Mouse (Mus musculus) heart, adult 2 months (tissue): ENCODE measurements around the gene Gnat1. TPM values are rescaled to one million over a fixed set of nuclear protein-coding genes. Genes with fewer than 3 reads are reported as not detected.
A peak's percentile ranks its signal among the peaks of the same experiment; 100 is the strongest.

ENCODE experiments used
- DNase-seq, 2 experiments: peaks; one replicate each; pipeline ENCODE4 v3.0.0; 2021
- H3K27ac ChIP-seq: fragments of 200-600 bp; 2 replicates; pipeline ENCODE4 v1.8.1; 2022
- H3K27me3 ChIP-seq: fragments of 200-500 bp; 2 replicates; pipeline ENCODE4 v1.6.1; 2012; ENCODE audit warnings: mild to moderate bottlenecking, low read length, inconsistent platforms, mixed read lengths; ENCODE audit not compliant: control insufficient read depth, insufficient read depth
- H3K36me3 ChIP-seq: fragments of 200-500 bp; 2 replicates; pipeline ENCODE4 v1.6.1; 2012; ENCODE audit warnings: low read length, inconsistent platforms; ENCODE audit not compliant: control insufficient read depth, insufficient read depth
- H3K4me1 ChIP-seq: fragments of 200-500 bp; 2 replicates; pipeline ENCODE4 v1.6.1; 2011; ENCODE audit warnings: low read length; ENCODE audit not compliant: control insufficient read depth, insufficient read depth
- H3K4me3 ChIP-seq: fragments of 200-600 bp; 2 replicates; pipeline ENCODE4 v1.8.1; 2022
- H3K79me2 ChIP-seq: fragments of 200-500 bp; replicated peaks from 2 replicates; pipeline ENCODE4 v1.6.1; 2012; ENCODE audit warnings: mild to moderate bottlenecking, inconsistent platforms, low read length, moderate library complexity, mixed read lengths; ENCODE audit not compliant: control insufficient read depth, insufficient read depth
- H3K9ac ChIP-seq: fragments of 200-500 bp; 2 replicates; pipeline ENCODE4 v1.6.1; 2012; ENCODE audit warnings: low read depth, mild to moderate bottlenecking, control low read depth, inconsistent platforms, low read length, mixed read lengths
- CTCF ChIP-seq: fragments of 200-600 bp; IDR thresholded peaks from 2 replicates; pipeline ENCODE4 v1.8.1; 2022; ENCODE audit warnings: antibody characterized with exemption, mild to moderate bottlenecking, moderate library complexity
- EP300 ChIP-seq: fragments of 200-500 bp; IDR thresholded peaks from 2 replicates; pipeline ENCODE4 v1.6.1; 2011; ENCODE audit warnings: low read depth, low read length, control low read depth; ENCODE audit not compliant: insufficient read depth
- POLR2A ChIP-seq: fragments of 200-500 bp; IDR thresholded peaks from 2 replicates; pipeline ENCODE4 v1.6.1; 2011; ENCODE audit warnings: mild to moderate bottlenecking, low read depth, low read length, control low read depth; ENCODE audit not compliant: insufficient read depth
- WGBS: fragments of 180-500 bp; shearing (Covaris S2); methylation state at CpG from one replicate; pipeline ENCODE4 v1.1.7; 2018; 5-methylcytosine and 5-hydroxymethylcytosine counted together
- intact Hi-C: fragments of 180-260 bp; cut with DNase I; formaldehyde crosslinking; loops from one replicate; pipeline ENCODE4 v1.15.1; 2025
- polyA plus RNA-seq: library from polyadenylated mRNA; depleted of rRNA; stranded (reverse); fragments of >200 nt; gene quantifications from 2 replicates; pipeline ENCODE4 v1.2.3, GENCODE M21; 2012
- total RNA-seq, 2 experiments: library from RNA; stranded (reverse); gene quantifications; 2 replicates each; pipeline ENCODE4 v1.2.3; 2021

The Gnat1 gene
- total and polyA plus RNA-seq, 3 experiments = not detected

DNA sequence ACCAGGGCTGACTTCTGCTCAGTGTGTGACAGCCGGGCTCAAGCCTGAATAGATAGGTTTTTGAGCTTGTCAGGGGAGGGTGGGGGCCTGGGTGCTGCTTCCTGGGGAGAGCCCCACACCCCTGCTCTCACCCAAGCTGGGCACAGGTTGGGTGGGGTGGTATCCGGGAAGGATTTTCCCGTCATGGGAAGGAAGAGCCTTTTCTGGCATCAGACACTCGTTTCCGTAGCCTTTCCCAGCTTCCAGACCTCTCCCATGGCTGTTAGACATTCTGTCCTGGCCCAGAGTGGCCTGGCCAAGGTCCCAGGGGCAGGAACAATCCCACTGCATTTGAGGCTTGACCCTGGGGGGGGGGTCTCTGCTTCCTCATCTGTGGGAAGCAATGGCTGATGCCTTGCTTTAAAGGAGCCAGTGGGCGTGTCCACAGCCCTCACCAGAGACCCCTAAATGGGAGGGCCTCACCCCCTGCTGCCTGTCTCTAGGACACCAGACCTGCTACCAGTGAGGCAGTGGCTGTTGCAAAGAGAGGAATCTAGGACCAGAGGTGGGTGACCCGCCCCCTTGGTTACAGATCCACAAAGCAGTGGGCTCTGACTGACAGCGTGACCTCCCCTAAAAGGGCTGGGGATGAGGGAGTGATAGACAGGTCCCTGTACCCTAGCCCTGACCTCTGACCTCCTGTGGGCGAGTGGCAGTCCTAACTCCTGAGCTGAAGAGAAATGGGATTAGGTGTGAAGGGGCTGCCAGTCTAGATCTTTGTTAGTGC, 17.5 kb upstream of the Gnat1 start:
- intact Hi-C loops = no loop called here
- Histone ChIP-seq H3K9ac (0 out of 2 replicates have a peak overlapping the region, but pooled peaks have one; percentile 13), H3K27me3 (no peaks in the 10 kb centered on the region), H3K4me1 (peaks cover 33% of the 10 kb centered on the region), H3K27ac (peak overlapping the region; percentile 72), H3K79me2 (no peaks in the 10 kb centered on the region), H3K4me3 (no peak overlapping the region), H3K36me3 (no peaks in the 10 kb centered on the region)
- peak in 1 of 2 experiments; percentile 47 for DNase-seq
- WGBS = 57% methylated on average over 9 of the region's 9 CpGs
- TF ChIP-seq POLR2A (no peak), EP300 (peak; percentile 42; the same call in 1 of the 2 replicates), CTCF (no peak)

DNA sequence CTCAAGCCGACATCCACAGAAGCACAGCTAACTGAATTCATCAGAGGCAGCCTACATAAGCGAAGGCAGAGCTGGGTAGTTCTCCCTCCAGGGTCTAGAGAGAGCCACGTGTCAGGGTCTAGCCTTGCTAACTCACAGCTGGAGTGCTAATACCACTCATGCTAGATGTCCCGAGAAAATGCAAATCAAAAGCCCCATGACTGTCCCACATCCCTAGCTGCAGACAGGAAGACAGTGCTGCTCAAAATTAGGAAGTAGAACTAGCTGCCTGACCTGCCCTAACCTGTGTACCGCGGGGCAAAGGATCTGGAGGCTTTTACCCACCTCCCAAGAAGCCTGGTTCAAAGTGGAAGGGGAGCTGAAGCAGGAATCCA, 16.6 kb upstream of the Gnat1 start:
- TF ChIP-seq EP300 = no peak
- no peak for TF ChIP-seq POLR2A
- no peak for TF ChIP-seq CTCF
- no peak overlapping the region for H3K9ac ChIP-seq

DNA sequence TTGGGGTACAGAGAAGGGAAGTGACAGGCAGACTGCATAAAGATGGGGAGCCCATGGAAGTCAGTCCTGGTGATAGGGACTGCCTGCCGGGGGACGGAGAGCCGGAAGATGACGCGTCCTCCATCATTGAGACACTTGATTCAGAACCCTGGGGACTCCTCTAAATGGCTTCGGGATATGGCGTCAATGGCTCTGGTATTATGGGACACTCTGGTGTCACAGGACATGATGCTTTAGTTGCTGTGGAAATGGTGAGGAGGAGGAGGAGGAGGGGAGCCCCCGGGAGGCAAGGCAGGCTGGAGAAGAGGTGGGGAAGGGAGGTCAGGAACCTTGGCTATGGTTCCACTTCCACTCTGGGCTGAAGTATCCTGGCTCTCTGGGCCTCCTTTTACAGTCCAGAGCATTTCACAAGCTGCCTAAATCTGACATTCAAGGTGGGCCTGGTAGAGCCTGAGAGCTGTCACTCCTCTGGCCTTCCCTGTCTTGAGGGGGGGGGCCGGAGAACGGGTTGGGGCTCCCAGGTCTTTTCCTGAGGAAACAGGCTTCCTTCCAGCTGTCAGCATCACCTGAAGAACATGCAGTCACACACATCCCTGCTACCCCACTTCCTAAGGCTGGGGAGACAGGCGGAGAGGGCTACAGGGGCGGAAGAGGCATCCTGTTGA, 16.1 kb upstream of the Gnat1 start:
- no peaks in the 10 kb centered on the region for H3K27me3 ChIP-seq
- peaks cover 27% of the 10 kb centered on the region for H3K4me1 ChIP-seq
- WGBS = 55% methylated on average over 12 of the region's 12 CpGs
- H3K36me3 ChIP-seq = no peaks in the 10 kb centered on the region
- peak overlapping the region; percentile 72 for H3K27ac ChIP-seq
- no peak overlapping the region for H3K9ac ChIP-seq
- intact Hi-C loops = no loop called here
- DNase-seq = no peak
- no peaks in the 10 kb centered on the region for H3K79me2 ChIP-seq
- TF ChIP-seq POLR2A (no peak), EP300 (no peak), CTCF (no peak)
- no peak overlapping the region for H3K4me3 ChIP-seq

More for the DNA sequence above, 16.6 kb upstream of the Gnat1 start:
- 45% methylated on average over 6 of the region's 6 CpGs for WGBS
- no peak for DNase-seq
- Histone ChIP-seq H3K27me3 (no peaks in the 10 kb centered on the region), H3K4me3 (no peak overlapping the region), H3K36me3 (no peaks in the 10 kb centered on the region), H3K79me2 (no peaks in the 10 kb centered on the region), H3K4me1 (peaks cover 27% of the 10 kb centered on the region), H3K27ac (peak overlapping the region; percentile 72)
- intact Hi-C loops = no loop called here

DNA sequence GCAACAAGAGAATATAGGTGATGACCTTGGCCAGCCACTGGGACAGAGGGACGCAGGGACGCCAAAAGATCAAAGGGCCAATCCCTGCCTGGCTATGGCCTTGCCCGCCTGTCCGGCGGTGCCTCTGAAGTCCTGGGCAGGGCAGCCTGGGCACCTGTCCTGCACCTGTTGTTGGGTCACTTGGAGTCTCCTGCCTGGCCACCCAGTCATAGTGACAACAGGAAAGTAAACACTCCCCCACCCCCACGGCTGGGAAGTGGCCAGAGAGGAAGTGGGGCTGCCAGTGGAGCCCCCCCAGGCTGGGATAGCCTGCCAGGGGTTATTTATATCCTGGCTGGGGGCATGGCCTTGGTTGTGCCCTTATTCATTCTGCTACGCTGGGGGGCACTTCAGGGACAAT, 15.1 kb upstream of the Gnat1 start:
- no peaks in the 10 kb centered on the region for H3K36me3 ChIP-seq
- peak overlapping the region; percentile 72 for H3K27ac ChIP-seq
- no peak overlapping the region for H3K9ac ChIP-seq
- peaks cover 23% of the 10 kb centered on the region for H3K4me1 ChIP-seq
- H3K79me2 ChIP-seq = no peaks in the 10 kb centered on the region
- H3K4me3 ChIP-seq = no peak overlapping the region
- WGBS = 39% methylated on average over 7 of the region's 7 CpGs
- DNase-seq = no peak
- intact Hi-C loops = no loop called here
- no peaks in the 10 kb centered on the region for H3K27me3 ChIP-seq
- TF ChIP-seq POLR2A (no peak), EP300 (no peak), CTCF (no peak)

DNA sequence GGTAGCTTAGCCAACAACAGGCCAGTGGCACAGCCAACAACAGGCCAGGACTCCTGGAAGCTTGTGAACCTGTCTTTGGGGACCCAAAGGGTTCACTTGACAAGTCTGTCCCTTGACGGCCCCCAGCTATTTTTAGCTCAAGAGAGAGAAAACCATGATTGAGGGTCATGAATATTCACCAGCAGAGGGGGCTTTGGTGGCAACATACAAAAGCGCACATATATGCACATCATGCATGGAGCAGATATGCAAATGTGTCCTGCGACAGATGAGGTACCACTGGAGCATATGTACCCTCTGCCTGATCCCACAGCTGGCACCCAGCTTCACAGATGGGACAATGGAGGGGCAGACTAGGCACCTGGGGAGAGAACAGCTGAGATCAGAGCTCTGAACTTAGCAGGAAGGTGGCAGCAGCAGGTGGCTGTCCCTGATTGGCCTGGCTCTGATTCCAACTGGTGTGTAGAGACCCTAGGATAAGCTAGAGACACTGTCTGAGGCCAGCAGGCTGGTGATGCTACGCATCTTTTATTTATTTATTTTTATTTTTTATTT, 14.0 kb upstream of the Gnat1 start:
- DNase-seq = no peak

DNA sequence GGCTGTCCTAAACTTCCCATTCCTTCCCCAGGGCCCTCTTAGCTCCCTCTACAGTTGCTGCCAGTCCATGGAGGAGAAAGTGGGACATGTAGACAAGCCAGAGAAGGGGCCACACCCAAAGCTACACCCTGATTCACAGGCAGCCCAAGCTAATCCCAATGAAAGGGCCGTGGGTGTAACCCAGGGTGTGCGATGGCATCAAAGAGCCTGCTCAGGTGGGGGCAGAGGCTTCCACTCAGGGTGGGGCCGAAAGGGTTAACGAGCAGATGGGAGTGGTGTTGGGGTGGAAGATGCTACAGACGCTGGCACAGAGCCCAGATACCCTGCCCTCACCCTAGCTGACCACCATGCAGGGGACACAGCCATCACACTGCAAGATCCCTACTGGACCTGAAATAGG, 13.3 kb upstream of the Gnat1 start:
- H3K27ac ChIP-seq = no peak overlapping the region
- 57% methylated on average over 5 of the region's 5 CpGs for whole genome bisulfite sequencing
- DNase-seq = no peak
- intact Hi-C loops = no loop called here
- TF ChIP-seq POLR2A (no peak), CTCF (no peak), EP300 (no peak)
- H3K27me3 ChIP-seq = no peaks in the 10 kb centered on the region
- no peak overlapping the region for H3K9ac ChIP-seq
- H3K4me3 ChIP-seq = no peak overlapping the region
- H3K4me1 ChIP-seq = peaks cover 18% of the 10 kb centered on the region
- no peaks in the 10 kb centered on the region for H3K79me2 ChIP-seq
- H3K36me3 ChIP-seq = no peaks in the 10 kb centered on the region

More for the DNA sequence above, 14.0 kb upstream of the Gnat1 start:
- Histone ChIP-seq H3K4me1 (peaks cover 18% of the 10 kb centered on the region), H3K36me3 (no peaks in the 10 kb centered on the region), H3K27me3 (no peaks in the 10 kb centered on the region), H3K79me2 (no peaks in the 10 kb centered on the region), H3K27ac (no peak overlapping the region), H3K9ac (no peak overlapping the region), H3K4me3 (no peak overlapping the region)
- intact Hi-C loops = no loop called here
- TF ChIP-seq EP300 = no peak
- peak; percentile 23; the same call in 1 of the 2 replicates for TF ChIP-seq CTCF
- WGBS = 79% methylated on average over 4 of the region's 4 CpGs
